Mouse (Mus musculus) forebrain, embryonic 13.5 days (tissue): ENCODE data around the gene Slc25a33. TPM values are rescaled to one million over a fixed set of nuclear protein-coding genes. Genes with fewer than 3 reads are reported as not detected.
A peak's percentile ranks its signal among the peaks of the same experiment; 100 is the strongest.
"Not testable (repeated sequence)": the region's sequence is repeated elsewhere in the genome, so short reads cannot be mapped to it uniquely, and the experiment has no call there.

Experiments used
- ATAC-seq: fragments of 200-750 bp; cut with Nextera tagmentation; 2 replicates; pipeline ENCODE4 v1.8.0; 2017
- H3K27ac ChIP-seq: fragments of 300-500 bp; sonication (generic); 2 replicates; pipeline ENCODE4 v1.5.1; 2015; ENCODE audit warnings: inconsistent platforms, mild to moderate bottlenecking, moderate library complexity
- H3K27me3 ChIP-seq: fragments of 300-500 bp; sonication (generic); 2 replicates; pipeline ENCODE4 v1.6.1; 2015; ENCODE audit warnings: mild to moderate bottlenecking, inconsistent platforms
- H3K36me3 ChIP-seq: fragments of 300-500 bp; sonication (generic); 2 replicates; pipeline ENCODE4 v1.6.1; 2015; ENCODE audit warnings: mild to moderate bottlenecking, inconsistent platforms; ENCODE audit not compliant: poor library complexity, severe bottlenecking
- H3K4me1 ChIP-seq: fragments of 300-500 bp; sonication (generic); 2 replicates; pipeline ENCODE4 v1.6.1; 2015; ENCODE audit warnings: inconsistent platforms
- H3K4me2 ChIP-seq: fragments of 300-500 bp; sonication (generic); 2 replicates; pipeline ENCODE4 v1.6.1; 2015; ENCODE audit warnings: inconsistent platforms, mild to moderate bottlenecking, moderate library complexity
- H3K4me3 ChIP-seq: fragments of 300-500 bp; sonication (generic); 2 replicates; pipeline ENCODE4 v1.5.1; 2015; ENCODE audit warnings: mild to moderate bottlenecking, inconsistent platforms
- H3K9ac ChIP-seq: fragments of 300-500 bp; sonication (generic); 2 replicates; pipeline ENCODE4 v1.6.1; 2015; ENCODE audit warnings: mild to moderate bottlenecking, inconsistent platforms
- H3K9me3 ChIP-seq: fragments of 300-500 bp; sonication (generic); replicated peaks from 2 replicates; pipeline ENCODE4 v1.6.1; 2016; ENCODE audit warnings: inconsistent platforms
- WGBS: fragments of 180-500 bp; shearing (Covaris S2); methylation state at CpG from one replicate; pipeline ENCODE4 v1.1.7; 2015; 5-methylcytosine and 5-hydroxymethylcytosine counted together
- polyA plus RNA-seq: library from polyadenylated mRNA; unstranded; fragments of >200 nt; fragmentation: Nextera tagmentation; extraction: Ambion mirVana; gene quantifications from 2 replicates; pipeline ENCODE4 v1.2.1, GENCODE M21; 2015

Slc25a33 gene
- polyA plus RNA-seq, 1 experiment from 2014 or later = 15.5 TPM

DNA sequence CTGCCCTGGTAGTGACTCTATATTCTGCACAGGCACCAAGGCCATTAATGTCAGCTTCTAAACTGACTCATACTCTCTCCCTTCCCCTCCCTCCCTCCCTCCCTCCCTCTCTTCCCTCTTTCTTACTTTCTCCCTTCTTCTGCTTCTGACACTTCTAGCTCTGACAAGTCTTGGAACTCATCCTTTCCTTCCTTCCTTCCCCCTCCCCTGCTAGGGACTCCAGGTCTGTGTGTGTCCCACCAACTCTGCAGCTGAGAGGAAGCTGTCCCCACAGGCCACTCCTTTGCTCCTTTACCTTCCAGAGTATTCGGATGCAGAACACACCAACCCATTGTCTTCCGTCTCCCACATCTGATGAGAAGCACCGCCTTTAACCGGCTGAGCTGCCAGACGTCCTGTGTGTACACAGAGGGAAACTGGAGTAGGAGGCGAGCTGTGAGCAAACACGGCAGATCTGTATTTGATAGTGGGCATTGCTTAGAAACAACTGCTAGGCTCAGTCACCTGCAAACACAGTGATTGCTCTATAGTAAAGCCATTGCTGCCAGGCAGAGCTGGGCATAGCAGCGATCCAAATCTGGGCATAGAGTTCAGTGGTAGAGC is 1.8 kb upstream of the Slc25a33 start:
- H3K4me3 ChIP-seq = no peak overlapping the region
- WGBS = 38% methylated on average over 8 of the region's 8 CpGs
- H3K27ac ChIP-seq = no peak overlapping the region
- no peak for ATAC-seq
- H3K9me3 ChIP-seq = no peaks in the 10 kb centered on the region
- no peaks in the 10 kb centered on the region for H3K36me3 ChIP-seq
- H3K4me2 ChIP-seq = no peak overlapping the region
- H3K4me1 ChIP-seq = peaks cover 16% of the 10 kb centered on the region
- no peak overlapping the region; the same call in 1 of the 2 replicates for H3K9ac ChIP-seq
- H3K27me3 ChIP-seq = peaks cover 59% of the 10 kb centered on the region

DNA sequence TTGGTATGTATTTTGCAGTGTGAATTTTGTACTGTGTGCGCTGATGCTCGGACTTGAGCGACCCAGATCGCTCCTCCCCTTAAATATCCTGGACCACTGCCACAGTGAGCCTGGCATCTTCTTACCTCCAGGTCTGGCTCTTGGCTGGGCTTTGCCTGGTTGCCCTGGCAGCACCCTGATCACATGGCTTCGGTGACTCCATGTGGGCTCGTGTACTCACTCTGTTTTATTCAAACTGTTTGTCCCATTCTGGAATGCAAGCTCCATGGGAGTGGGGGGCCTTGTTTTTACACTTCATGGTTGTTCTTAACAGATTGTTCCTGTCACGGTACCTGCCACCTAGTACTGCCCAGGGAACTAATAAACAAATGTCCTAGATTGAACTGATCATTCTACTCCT is 1.3 kb upstream of the Slc25a33 start:
- Histone ChIP-seq H3K9ac (no peak overlapping the region), H3K36me3 (no peaks in the 10 kb centered on the region), H3K4me3 (no peak overlapping the region), H3K4me1 (peaks cover 16% of the 10 kb centered on the region), H3K27me3 (peaks cover 64% of the 10 kb centered on the region), H3K9me3 (no peaks in the 10 kb centered on the region), H3K27ac (no peak overlapping the region), H3K4me2 (no peak overlapping the region)
- no peak for ATAC-seq
- WGBS = 77% methylated on average over 7 of the region's 7 CpGs

- 1% methylated on average over 52 of the region's 65 CpGs for WGBS
- peak overlapping the region; percentile 97 for H3K4me2 ChIP-seq
- H3K9me3 ChIP-seq = no peaks in the 10 kb centered on the region
- ATAC-seq = peak; percentile 5; the same call in 1 of the 2 replicates
- H3K4me3 ChIP-seq = peak overlapping the region; percentile 72
- H3K4me1 ChIP-seq = peaks cover 16% of the 10 kb centered on the region
- peaks cover 64% of the 10 kb centered on the region for H3K27me3 ChIP-seq
- peak overlapping the region; percentile 83 for H3K9ac ChIP-seq
- no peaks in the 10 kb centered on the region for H3K36me3 ChIP-seq
- peak overlapping the region; percentile 65 for H3K27ac ChIP-seq
These were observed 526 bp downstream of the Slc25a33 start for GRCm38 (mm10) chr4:149773408-149774093.

DNA sequence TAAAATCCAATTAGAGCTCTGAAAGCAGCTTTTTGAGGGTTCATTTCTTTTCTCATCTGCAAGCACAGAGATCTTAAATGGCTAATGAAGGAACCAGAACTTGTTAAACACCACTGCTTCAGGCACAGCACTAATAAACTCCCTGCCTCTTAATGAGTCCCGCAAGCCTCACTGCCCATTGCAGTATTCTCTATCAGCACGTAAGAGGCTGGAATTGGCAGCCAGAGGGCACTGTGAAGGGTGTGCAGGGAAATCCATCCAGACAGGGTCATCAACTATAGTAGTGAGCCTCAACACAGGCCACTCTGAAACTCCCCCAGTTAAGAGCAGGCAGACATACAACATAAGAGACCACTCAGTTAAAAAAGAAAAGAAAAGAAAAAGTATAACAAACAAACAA is 1.7 kb downstream of the Slc25a33 start:
- H3K4me2 ChIP-seq = peak overlapping the region; percentile 97; the same call in 1 of the 2 replicates
- 0% methylated on average over 2 of the region's 2 CpGs for WGBS

GRCm38 (mm10) chr4:149765201-149765600 is 8.9 kb downstream of the Slc25a33 start:
- H3K4me1 ChIP-seq = no peaks in the 10 kb centered on the region
- peaks cover 44% of the 10 kb centered on the region for H3K27me3 ChIP-seq
- 0 out of 2 replicates have a peak, but pooled peaks cover 8% of the 10 kb centered on the region for H3K36me3 ChIP-seq
- H3K4me2 ChIP-seq = no peak overlapping the region
- no peak overlapping the region for H3K9ac ChIP-seq
- no peaks in the 10 kb centered on the region for H3K9me3 ChIP-seq
- no peak overlapping the region for H3K4me3 ChIP-seq
- 94% methylated on average over 5 of the region's 5 CpGs for WGBS
- H3K27ac ChIP-seq = no peak overlapping the region
- ATAC-seq = no peak

More for the DNA sequence above, 1.7 kb downstream of the Slc25a33 start:
- ATAC-seq = no peak
- H3K27me3 ChIP-seq = peaks cover 60% of the 10 kb centered on the region
- H3K4me3 ChIP-seq = no peak overlapping the region
- H3K9me3 ChIP-seq = no peaks in the 10 kb centered on the region
- H3K9ac ChIP-seq = no peak overlapping the region
- no peaks in the 10 kb centered on the region for H3K36me3 ChIP-seq
- peaks cover 16% of the 10 kb centered on the region for H3K4me1 ChIP-seq
- H3K27ac ChIP-seq = no peak overlapping the region

- Histone ChIP-seq H3K4me3 (no peak overlapping the region), H3K9me3 (no peaks in the 10 kb centered on the region), H3K9ac (no peak overlapping the region), H3K36me3 (0 out of 2 replicates have a peak, but pooled peaks cover 8% of the 10 kb centered on the region), H3K4me2 (no peak overlapping the region), H3K27ac (no peak overlapping the region), H3K4me1 (no peaks in the 10 kb centered on the region), H3K27me3 (peaks cover 28% of the 10 kb centered on the region)
- WGBS = 91% methylated on average over 2 of the region's 2 CpGs
- no peak for ATAC-seq
These were observed 10.7 kb downstream of the Slc25a33 start for GRCm38 (mm10) chr4:149763335-149763734.

GRCm38 (mm10) chr4:149759517-149759916 is 14.6 kb downstream of the Slc25a33 start:
- no peak overlapping the region for H3K4me3 ChIP-seq
- no peak overlapping the region for H3K9ac ChIP-seq
- peaks cover 10% of the 10 kb centered on the region; the same call in 1 of the 2 replicates for H3K27me3 ChIP-seq
- no peak for ATAC-seq
- no peaks in the 10 kb centered on the region for H3K9me3 ChIP-seq
- H3K36me3 ChIP-seq = peaks cover 11% of the 10 kb centered on the region; the same call in 1 of the 2 replicates
- H3K4me2 ChIP-seq = no peak overlapping the region
- WGBS = 59% methylated on average over 5 of the region's 5 CpGs
- H3K4me1 ChIP-seq = no peaks in the 10 kb centered on the region
- H3K27ac ChIP-seq = no peak overlapping the region

- Histone ChIP-seq H3K27ac (no peak overlapping the region), H3K36me3 (peaks cover 11% of the 10 kb centered on the region; the same call in 1 of the 2 replicates), H3K27me3 (peaks cover 10% of the 10 kb centered on the region; the same call in 1 of the 2 replicates), H3K4me3 (no peak overlapping the region), H3K9ac (no peak overlapping the region), H3K4me1 (no peaks in the 10 kb centered on the region), H3K9me3 (no peaks in the 10 kb centered on the region), H3K4me2 (no peak overlapping the region)
- ATAC-seq = no peak
- WGBS = 92% methylated on average over 6 of the region's 6 CpGs
These were observed 15.7 kb downstream of the Slc25a33 start for GRCm38 (mm10) chr4:149758423-149758822.

- not testable (repeated sequence) for ATAC-seq
These were observed 17.5 kb downstream of the Slc25a33 start for GRCm38 (mm10) chr4:149756546-149756945.

GRCm38 (mm10) chr4:149752836-149753235 is 21.2 kb downstream of the Slc25a33 start:
- Histone ChIP-seq H3K36me3 (peaks cover 11% of the 10 kb centered on the region; the same call in 1 of the 2 replicates), H3K4me2 (no peak overlapping the region), H3K27ac (no peak overlapping the region), H3K9ac (no peak overlapping the region), H3K27me3 (peaks cover 9% of the 10 kb centered on the region; the same call in 1 of the 2 replicates), H3K4me3 (no peak overlapping the region), H3K4me1 (peaks cover 20% of the 10 kb centered on the region), H3K9me3 (no peaks in the 10 kb centered on the region)
- ATAC-seq = no peak
- 72% methylated on average over 3 of the region's 3 CpGs for WGBS

More at GRCm38 (mm10) chr4:149756546-149756945, 17.5 kb downstream of the Slc25a33 start:
- H3K36me3 ChIP-seq, H3K4me2 ChIP-seq, H3K9me3 ChIP-seq, H3K4me3 ChIP-seq, H3K4me1 ChIP-seq, H3K27me3 ChIP-seq, H3K9ac ChIP-seq, H3K27ac ChIP-seq: not testable (repeated sequence)
- WGBS = 92% methylated on average over 7 of the region's 7 CpGs

DNA sequence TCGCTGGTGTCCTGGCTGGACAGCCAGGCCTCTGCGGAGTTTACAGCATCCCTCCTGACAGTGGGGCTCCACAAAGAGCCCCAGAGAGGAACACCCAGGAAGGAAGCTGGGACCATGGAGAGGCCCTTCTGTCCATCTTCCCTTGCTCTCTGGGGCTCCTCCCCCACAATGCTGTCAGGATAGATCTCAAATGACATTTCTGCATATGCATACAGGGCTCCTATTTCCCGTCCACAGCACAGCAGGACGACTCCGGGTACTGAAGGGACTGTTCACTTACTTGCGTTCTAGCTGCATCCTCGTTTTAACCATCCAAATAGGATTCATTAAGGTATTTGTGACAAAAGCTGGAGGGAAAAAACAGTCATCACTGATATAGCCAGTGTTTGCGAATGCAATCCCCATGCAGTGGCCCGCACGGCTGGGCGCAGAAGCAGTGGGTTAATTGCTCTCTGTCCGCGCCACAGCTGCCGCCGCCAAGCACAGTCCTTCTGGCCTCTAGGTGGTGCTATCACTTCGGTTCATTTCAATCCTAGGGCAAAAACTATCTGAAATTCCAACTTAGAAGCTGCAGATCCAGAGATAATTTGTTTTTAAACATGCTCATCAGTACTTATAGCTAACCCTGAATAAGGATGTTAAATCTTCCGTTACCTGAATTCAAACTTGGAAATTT is 21.8 kb downstream of the Slc25a33 start:
- no peak overlapping the region for H3K4me3 ChIP-seq
- H3K4me2 ChIP-seq = no peak overlapping the region
- ATAC-seq = peak; percentile 48; the same call in 1 of the 2 replicates
- 24% methylated on average over 17 of the region's 17 CpGs for WGBS
- no peak overlapping the region for H3K9ac ChIP-seq
- no peaks in the 10 kb centered on the region for H3K9me3 ChIP-seq
- peaks cover 11% of the 10 kb centered on the region; the same call in 1 of the 2 replicates for H3K36me3 ChIP-seq
- H3K27me3 ChIP-seq = peaks cover 9% of the 10 kb centered on the region; the same call in 1 of the 2 replicates
- H3K27ac ChIP-seq = peak overlapping the region; percentile 40; the same call in 1 of the 2 replicates
- peaks cover 20% of the 10 kb centered on the region for H3K4me1 ChIP-seq

DNA sequence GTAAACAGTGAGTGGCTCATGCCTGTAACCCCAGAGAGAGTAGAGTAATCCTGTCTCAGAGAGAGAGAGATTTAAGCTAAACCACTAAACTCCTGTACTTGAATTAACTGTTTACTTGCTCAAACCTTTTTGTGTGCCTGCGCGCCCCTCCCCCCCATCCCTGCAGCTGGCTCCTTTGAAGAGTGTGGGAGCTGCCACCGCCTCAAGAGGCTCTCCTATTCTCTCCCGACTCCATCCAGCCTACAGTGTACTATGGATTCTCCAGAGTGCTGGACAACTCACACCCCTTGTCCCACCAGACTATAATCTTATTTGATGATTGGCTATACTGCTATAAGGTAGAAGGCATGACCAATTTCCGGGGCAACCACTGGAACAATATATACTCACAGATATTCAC is 23.4 kb downstream of the Slc25a33 start:
- Histone ChIP-seq H3K36me3 (peaks cover 11% of the 10 kb centered on the region; the same call in 1 of the 2 replicates), H3K27ac (no peak overlapping the region), H3K4me1 (peaks cover 20% of the 10 kb centered on the region), H3K9me3 (no peaks in the 10 kb centered on the region), H3K9ac (no peak overlapping the region), H3K27me3 (peaks cover 9% of the 10 kb centered on the region; the same call in 1 of the 2 replicates), H3K4me3 (no peak overlapping the region), H3K4me2 (no peak overlapping the region)
- no peak for ATAC-seq
- 18% methylated on average over 5 of the region's 5 CpGs for WGBS
